Mouse (Mus musculus): ENCODE measurements at regions not wholly inside any gene's neighbourhood (a gene's known extent, or its start where the extent isn't known, plus 50 kb on each side); places are given as distances from the start of the nearest gene placed in this dataset.
"Not testable (repeated sequence)": the region's sequence is repeated elsewhere in the genome, so short reads cannot be mapped to it uniquely, and the experiment has no call there.

DNA sequence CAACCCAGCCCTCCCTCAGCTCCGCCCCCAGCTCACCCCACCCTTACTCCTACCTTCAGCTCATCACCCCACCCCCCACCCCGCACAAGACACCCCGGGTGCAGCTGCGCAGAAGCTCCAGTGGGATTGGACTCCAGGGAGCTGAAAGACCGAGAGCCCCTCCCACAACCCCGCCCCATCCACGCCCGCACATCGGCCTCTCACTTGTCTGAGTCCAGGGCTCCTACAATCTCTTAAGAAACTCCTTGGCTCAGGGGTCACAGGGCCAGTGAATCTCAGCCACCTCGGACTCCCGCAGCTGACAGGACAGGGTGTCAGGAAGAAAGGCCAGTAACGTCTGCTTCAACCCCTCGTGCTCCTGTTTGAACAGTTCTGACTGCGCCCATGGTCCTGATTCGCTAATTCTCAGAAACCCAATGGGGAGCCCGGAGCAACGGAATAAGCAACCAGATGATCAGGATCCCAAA, 120.7 kb downstream of the Map1s start:
- not testable (repeated sequence) for H3K9me3 ChIP-seq (ENCODE audit: control insufficient read depth, low read length); H3K4me3 ChIP-seq (ENCODE audit: low read depth, low read length); H3K9ac ChIP-seq (ENCODE audit: low read length); H3K4me1 ChIP-seq (ENCODE audit: control insufficient read depth, insufficient read depth, low read length); H3K27me3 ChIP-seq (ENCODE audit: control insufficient read depth, insufficient read depth, low read length); H3K36me3 ChIP-seq (ENCODE audit: control insufficient read depth, insufficient read depth, low read length); H3K27ac ChIP-seq (ENCODE audit: low read depth, low read length)
- WGBS: 6% methylated on average over 17 of the region's 17 CpGs
- peak; percentile 75 for ATAC-seq (ENCODE audit: insufficient read depth, low FRiP score, low TSS enrichment)
- H3K4me2 ChIP-seq (ENCODE audit: low read depth): peak overlapping the region; percentile 26
- peak; percentile 38 for DNase-seq (ENCODE audit: low spot score)

DNA sequence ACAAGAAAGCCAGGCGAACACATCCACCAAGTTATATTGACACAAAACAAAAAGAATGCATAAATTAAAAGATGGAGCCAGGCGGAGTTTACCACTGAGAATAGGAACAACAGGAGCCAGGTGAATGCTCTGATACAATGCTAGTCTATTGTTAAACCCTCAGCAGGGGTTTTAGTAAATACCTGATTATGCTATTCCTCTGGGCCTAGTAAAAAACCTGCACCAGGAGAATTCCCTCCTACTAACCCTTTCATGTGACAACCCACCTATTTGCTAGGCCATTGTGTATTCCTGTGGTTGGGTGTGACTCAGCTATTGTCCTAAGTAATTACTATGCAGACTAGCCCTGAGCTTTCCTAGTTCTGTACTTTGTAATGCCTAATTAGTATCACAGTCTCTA, 122.8 kb downstream of the Map1s start:
- H3K9me3 ChIP-seq (ENCODE audit: control insufficient read depth, low read length); H3K4me1 ChIP-seq (ENCODE audit: control insufficient read depth, insufficient read depth, low read length); H3K4me3 ChIP-seq (ENCODE audit: low read depth, low read length); DNase-seq (ENCODE audit: low spot score); H3K9ac ChIP-seq (ENCODE audit: low read length); H3K27ac ChIP-seq (ENCODE audit: low read depth, low read length); ATAC-seq (ENCODE audit: insufficient read depth, low FRiP score, low TSS enrichment); H3K4me2 ChIP-seq (ENCODE audit: low read depth); H3K27me3 ChIP-seq (ENCODE audit: control insufficient read depth, insufficient read depth, low read length); H3K36me3 ChIP-seq (ENCODE audit: control insufficient read depth, insufficient read depth, low read length): not testable (repeated sequence)
- WGBS: 82% methylated on average over 2 of the region's 2 CpGs

Data from neural tube, embryonic 11.5 days (tissue).